Mouse (Mus musculus) kidney, adult 2 months (tissue): ENCODE results near the gene Wdr66. TPM values are rescaled to one million over a fixed set of nuclear protein-coding genes. Genes with fewer than 3 reads are reported as not detected.

Source experiments
- DNase-seq: peaks from one replicate; pipeline ENCODE4 v3.0.0; 2021
- H3K27ac ChIP-seq: fragments of 200-500 bp; 2 replicates; pipeline ENCODE4 v1.5.1; 2012; ENCODE audit warnings: low read depth, low read length, control low read depth, inconsistent platforms; ENCODE audit not compliant: insufficient read depth
- H3K27me3 ChIP-seq: fragments of 200-500 bp; replicated peaks from 2 replicates; pipeline ENCODE4 v1.6.1; 2012; ENCODE audit warnings: mild to moderate bottlenecking, moderate library complexity, low read length, inconsistent platforms; ENCODE audit not compliant: control insufficient read depth, insufficient read depth
- H3K36me3 ChIP-seq: fragments of 200-500 bp; 2 replicates; pipeline ENCODE4 v1.6.1; 2012; ENCODE audit warnings: mild to moderate bottlenecking, moderate library complexity, low read length, inconsistent platforms; ENCODE audit not compliant: control insufficient read depth, insufficient read depth
- H3K4me1 ChIP-seq: fragments of 200-500 bp; 2 replicates; pipeline ENCODE4 v1.6.1; 2011; ENCODE audit warnings: low read length; ENCODE audit not compliant: control insufficient read depth, insufficient read depth
- H3K4me3 ChIP-seq: fragments of 200-500 bp; 2 replicates; pipeline ENCODE4 v1.5.1; 2011; ENCODE audit warnings: mild to moderate bottlenecking, low read depth, low read length, control low read depth; ENCODE audit not compliant: insufficient read depth
- CTCF ChIP-seq: fragments of 200-500 bp; conservative IDR thresholded peaks from 2 replicates; pipeline ENCODE4 v1.5.1; 2011; ENCODE audit warnings: low read depth, mild to moderate bottlenecking, control low read depth, low read length, moderate library complexity, mixed read lengths; ENCODE audit not compliant: insufficient read depth, insufficient read length
- POLR2A ChIP-seq: fragments of 200-500 bp; IDR thresholded peaks from one replicate; pipeline ENCODE4 v1.6.1; 2011; ENCODE audit warnings: low read depth, low read length, control low read depth
- WGBS: fragments of 180-500 bp; shearing (Covaris S2); methylation state at CpG from one replicate; pipeline ENCODE4 v1.1.7; 2018; 5-methylcytosine and 5-hydroxymethylcytosine counted together
- polyA plus RNA-seq: library from polyadenylated mRNA; depleted of rRNA; stranded (reverse); fragments of >200 nt; gene quantifications from 2 replicates; pipeline ENCODE4 v1.2.3, GENCODE M21; 2012

Wdr66 gene
- polyA plus RNA-seq, 1 experiment, result 2.9 TPM

- Histone ChIP-seq H3K27ac (no peak overlapping the region), H3K27me3 (no peaks in the 10 kb centered on the region), H3K36me3 (no peaks in the 10 kb centered on the region), H3K4me1 (no peaks in the 10 kb centered on the region; the same call in 1 of the 2 replicates), H3K4me3 (no peak overlapping the region)
- TF ChIP-seq POLR2A (no peak), CTCF (no peak)
- WGBS, result 72% methylated on average over 10 of the region's 10 CpGs
- DNase-seq, result no peak
Observed at GRCm38 (mm10) chr5:123315219-123315866, 63.4 kb downstream of the Wdr66 start.

DNA sequence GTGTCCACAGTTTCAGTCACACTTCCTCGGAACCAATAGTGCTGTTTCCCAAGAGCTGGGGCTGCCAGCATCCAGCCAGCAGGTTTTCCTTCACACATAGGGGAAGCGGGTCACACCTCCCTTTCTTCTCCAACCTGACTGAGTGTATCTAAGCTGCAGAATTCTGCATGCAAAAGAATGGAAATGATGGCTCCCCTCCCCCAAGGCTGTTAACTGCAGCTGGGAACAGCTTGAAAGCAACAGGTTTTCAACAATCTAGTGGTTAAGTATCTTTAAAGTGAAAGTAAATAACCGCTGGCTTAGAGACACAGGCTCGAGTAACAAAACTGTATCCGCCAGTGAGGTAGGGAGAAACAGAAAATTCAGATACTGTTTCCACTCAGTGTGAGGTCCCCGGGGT is 66.1 kb downstream of the Wdr66 start:
- 13% methylated on average over 6 of the region's 6 CpGs for WGBS
- H3K4me3 ChIP-seq, result peak overlapping the region; percentile 56
- H3K4me1 ChIP-seq, result no peaks in the 10 kb centered on the region; the same call in 1 of the 2 replicates
- TF ChIP-seq POLR2A, result no peak
- no peak for TF ChIP-seq CTCF
- DNase-seq, result peak; percentile 24
- no peaks in the 10 kb centered on the region for H3K27me3 ChIP-seq
- H3K36me3 ChIP-seq, result no peaks in the 10 kb centered on the region
- H3K27ac ChIP-seq, result no peak overlapping the region

DNA sequence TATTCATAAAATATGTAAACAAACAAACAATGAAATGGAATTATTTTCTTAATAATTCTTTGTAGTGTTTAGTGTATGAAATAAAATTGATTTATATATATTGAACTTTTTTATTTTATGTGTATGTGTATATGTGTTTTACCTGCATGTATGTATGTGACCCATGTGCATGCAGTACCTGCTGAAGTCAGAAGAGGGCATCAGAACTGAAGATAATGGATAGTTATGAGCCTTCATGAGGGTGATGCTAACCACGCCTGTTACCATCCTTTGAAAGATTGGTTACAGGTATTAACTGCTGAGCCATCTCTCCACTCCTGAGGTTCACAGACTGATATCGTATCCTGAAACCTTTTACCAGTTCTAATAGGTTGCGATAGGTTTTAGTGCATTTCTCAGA is 68.2 kb downstream of the Wdr66 start:
- Histone ChIP-seq H3K27ac (no peak overlapping the region), H3K36me3 (no peaks in the 10 kb centered on the region), H3K4me3 (no peak overlapping the region), H3K27me3 (no peaks in the 10 kb centered on the region), H3K4me1 (peaks cover 5% of the 10 kb centered on the region)
- no peak for DNase-seq
- WGBS, result over 99% methylated on average over 3 of the region's 3 CpGs
- no peak for TF ChIP-seq CTCF

DNA sequence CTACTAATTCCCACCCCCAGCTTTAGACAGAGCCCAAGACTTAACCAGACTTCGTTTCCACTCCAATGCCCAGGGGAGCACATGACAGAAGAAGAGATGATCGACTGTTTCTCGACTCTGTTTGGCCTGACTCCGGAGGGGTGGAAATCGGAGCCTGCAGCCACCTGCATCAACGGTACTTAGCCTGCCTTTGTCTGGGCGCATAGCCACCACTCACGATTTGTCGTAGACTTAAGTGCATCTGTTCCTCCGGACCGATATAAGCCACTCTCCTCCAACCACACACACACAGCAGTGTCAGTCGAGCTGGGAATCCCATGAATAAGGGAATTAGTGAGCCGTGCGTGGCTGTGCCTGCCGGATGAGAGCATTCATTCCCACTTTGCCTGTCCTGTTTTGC is 72.3 kb downstream of the Wdr66 start:
- TF ChIP-seq CTCF (no peak), POLR2A (no peak)
- H3K27me3 ChIP-seq, result no peaks in the 10 kb centered on the region
- peaks cover 17% of the 10 kb centered on the region for H3K4me1 ChIP-seq
- 37% methylated on average over 15 of the region's 15 CpGs for WGBS
- no peak overlapping the region for H3K4me3 ChIP-seq
- no peaks in the 10 kb centered on the region for H3K36me3 ChIP-seq
- H3K27ac ChIP-seq, result no peak overlapping the region
- DNase-seq, result peak; percentile 50

GRCm38 (mm10) chr5:123326006-123326750 is 74.3 kb downstream of the Wdr66 start:
- Histone ChIP-seq H3K36me3 (no peaks in the 10 kb centered on the region), H3K4me3 (no peak overlapping the region), H3K27me3 (no peaks in the 10 kb centered on the region), H3K27ac (peak overlapping the region; percentile 93), H3K4me1 (peaks cover 17% of the 10 kb centered on the region)
- WGBS, result 45% methylated on average over 15 of the region's 15 CpGs
- no peak for TF ChIP-seq CTCF
- no peak for TF ChIP-seq POLR2A
- peak; percentile 91 for DNase-seq

DNA sequence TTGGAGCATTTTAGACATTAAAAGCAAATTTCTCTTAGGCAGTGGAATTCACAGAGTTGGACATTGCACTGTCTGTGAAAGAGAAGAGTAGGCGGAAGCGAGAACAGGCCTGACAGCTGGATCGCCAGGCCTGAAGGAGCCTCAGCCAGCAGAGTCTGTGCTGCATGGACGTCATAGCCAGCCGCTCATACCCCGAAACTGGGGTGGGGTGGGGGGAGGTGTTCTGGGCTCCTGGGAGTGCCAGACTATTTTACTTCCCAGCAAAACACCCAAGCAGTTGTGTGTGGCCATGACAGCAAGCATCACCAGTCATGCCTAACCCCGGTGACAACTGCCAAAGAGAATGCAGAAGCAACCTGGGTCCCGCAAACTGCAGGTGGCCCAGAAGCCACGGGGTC is 74.8 kb downstream of the Wdr66 start:
- Histone ChIP-seq H3K27me3 (no peaks in the 10 kb centered on the region), H3K36me3 (no peaks in the 10 kb centered on the region), H3K27ac (peak overlapping the region; percentile 93), H3K4me1 (peaks cover 17% of the 10 kb centered on the region), H3K4me3 (no peak overlapping the region)
- WGBS, result 48% methylated on average over 9 of the region's 9 CpGs
- DNase-seq, result peak; percentile 59
- TF ChIP-seq POLR2A (no peak), CTCF (no peak)

DNA sequence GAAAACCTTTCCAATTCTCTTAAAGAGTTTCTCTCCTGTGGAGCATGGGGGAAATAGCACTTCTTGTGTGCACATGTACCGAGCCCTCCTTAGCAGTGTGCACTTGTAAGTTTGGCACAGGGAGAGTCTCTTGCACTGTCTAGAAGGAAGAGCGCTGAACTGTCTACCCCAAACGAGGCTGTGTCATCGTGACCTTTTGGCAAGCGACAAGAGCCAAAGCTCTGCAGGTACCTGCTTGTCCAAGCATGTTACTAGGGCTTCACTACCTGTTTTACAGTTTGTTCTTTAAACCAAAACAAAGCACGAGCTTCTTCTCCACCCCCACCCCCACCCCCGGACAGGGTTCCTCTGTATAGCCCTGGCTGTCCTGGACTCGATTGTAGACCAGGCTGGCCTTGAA is 75.8 kb downstream of the Wdr66 start:
- no peaks in the 10 kb centered on the region for H3K36me3 ChIP-seq
- WGBS, result 63% methylated on average over 8 of the region's 8 CpGs
- TF ChIP-seq POLR2A (no peak), CTCF (no peak)
- peaks cover 17% of the 10 kb centered on the region for H3K4me1 ChIP-seq
- peak; percentile 59 for DNase-seq
- no peak overlapping the region for H3K27ac ChIP-seq
- H3K27me3 ChIP-seq, result no peaks in the 10 kb centered on the region
- H3K4me3 ChIP-seq, result no peak overlapping the region
